Mouse (Mus musculus): ENCODE measurements around the gene Patj. TPM values are rescaled to one million over a fixed set of nuclear protein-coding genes. Genes with fewer than 3 reads are reported as not detected.

The Patj gene
- polyA plus RNA-seq, 1 experiment from 2014 or later: 1.4 TPM

DNA sequence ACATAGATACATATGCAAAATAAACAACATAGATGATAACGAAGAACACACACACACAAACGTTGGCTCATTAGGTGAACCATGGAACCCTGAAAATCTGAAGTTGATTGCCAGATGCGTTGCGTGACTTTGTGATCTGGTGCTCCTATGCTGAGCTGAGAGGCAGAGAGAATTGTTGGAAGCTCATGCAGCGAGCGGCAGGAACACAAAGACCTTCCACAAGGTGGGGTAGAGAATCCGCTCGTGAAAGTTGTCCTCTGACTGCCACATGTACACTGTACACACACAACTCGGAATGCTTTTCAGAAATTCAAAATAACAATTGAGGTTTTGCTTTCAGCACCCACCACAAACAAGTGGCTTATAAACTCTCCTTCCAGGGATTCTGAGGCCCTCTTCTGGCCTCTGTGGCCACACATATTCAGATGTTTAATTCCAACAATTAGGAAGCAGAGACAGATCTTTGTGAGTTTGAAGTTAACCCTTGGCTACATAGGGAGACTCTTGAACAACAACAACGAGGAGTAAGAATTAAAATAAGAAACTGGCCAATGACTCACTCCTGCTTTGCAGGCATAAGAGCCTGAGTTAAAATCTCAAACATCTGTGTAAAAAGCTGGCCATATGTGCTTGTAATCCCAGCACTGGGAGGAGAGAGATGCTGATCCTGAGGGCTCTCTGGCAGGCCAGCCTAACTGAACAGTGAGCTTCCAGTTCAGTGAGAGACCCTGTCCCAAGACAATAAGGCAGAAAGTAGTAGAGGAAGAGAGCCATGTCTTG, 116.6 kb downstream of the Patj start:
- H3K9me3 ChIP-seq (replicated peaks): no peaks in the 10 kb centered on the region
- H3K4me2 ChIP-seq: no peak overlapping the region
- WGBS (ENCODE audit: insufficient replicate concordance): 73% methylated on average over 10 of the region's 10 CpGs
- H3K9ac ChIP-seq: no peak overlapping the region
- H3K4me1 ChIP-seq (replicated peaks): no peaks in the 10 kb centered on the region
- DNase-seq: no peak
- H3K36me3 ChIP-seq: no peaks in the 10 kb centered on the region
- H3K27me3 ChIP-seq: no peaks in the 10 kb centered on the region
- no peak overlapping the region for H3K4me3 ChIP-seq (replicated peaks)
- ATAC-seq (ENCODE audit: low read depth): no peak
- no peak overlapping the region for H3K27ac ChIP-seq

DNA sequence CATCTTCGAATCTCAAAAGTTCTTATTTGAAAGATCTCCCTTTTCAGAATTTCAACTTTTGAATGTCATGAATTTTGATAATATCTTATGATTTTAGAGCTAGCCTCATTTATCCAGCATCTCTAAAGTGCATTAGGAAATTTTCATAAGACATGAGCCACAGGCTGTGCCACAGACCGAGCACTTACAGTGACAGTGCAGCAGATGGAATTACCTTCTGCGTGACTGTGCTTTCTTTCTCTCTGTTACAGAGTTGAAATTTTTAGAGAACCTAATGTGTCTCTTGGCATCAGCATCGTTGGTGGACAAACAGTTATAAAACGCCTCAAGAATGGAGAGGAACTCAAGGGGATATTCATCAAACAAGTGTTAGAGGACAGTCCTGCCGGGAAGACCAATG, 124.9 kb downstream of the Patj start:
- Histone ChIP-seq H3K4me2 (no peak overlapping the region), H3K4me3 (replicated peaks) (no peak overlapping the region), H3K4me1 (replicated peaks) (no peaks in the 10 kb centered on the region), H3K27ac (no peak overlapping the region), H3K27me3 (no peaks in the 10 kb centered on the region), H3K36me3 (no peaks in the 10 kb centered on the region), H3K9me3 (replicated peaks) (no peaks in the 10 kb centered on the region), H3K9ac (no peak overlapping the region)
- no peak for ATAC-seq (ENCODE audit: low read depth)
- no peak for DNase-seq
- 64% methylated on average over 6 of the region's 6 CpGs for WGBS (ENCODE audit: insufficient replicate concordance)

DNA sequence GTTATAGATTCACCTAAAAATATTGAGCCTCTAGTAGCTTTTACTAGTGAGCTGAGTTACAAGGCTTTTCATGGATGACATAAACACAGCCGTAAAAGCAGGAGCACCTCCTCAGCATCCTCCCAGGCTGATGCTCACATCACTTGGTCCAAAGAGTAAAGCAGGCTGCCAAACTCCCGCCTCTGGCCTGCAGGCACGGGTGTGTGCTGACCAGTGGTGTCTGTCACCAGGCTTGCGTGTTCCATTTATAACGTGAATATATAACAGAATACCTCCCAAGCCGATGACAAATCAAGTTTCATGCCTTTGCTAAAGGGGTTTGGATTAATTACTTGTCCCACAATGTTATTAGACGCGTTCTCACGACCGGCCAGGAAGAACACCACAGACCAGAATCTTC, 128.9 kb downstream of the Patj start:
- Histone ChIP-seq H3K27me3 (no peaks in the 10 kb centered on the region), H3K36me3 (no peaks in the 10 kb centered on the region), H3K4me3 (replicated peaks) (no peak overlapping the region), H3K9me3 (replicated peaks) (no peaks in the 10 kb centered on the region), H3K27ac (no peak overlapping the region), H3K9ac (no peak overlapping the region), H3K4me1 (replicated peaks) (no peaks in the 10 kb centered on the region), H3K4me2 (no peak overlapping the region)
- 79% methylated on average over 10 of the region's 10 CpGs for WGBS (ENCODE audit: insufficient replicate concordance)
- no peak for ATAC-seq (ENCODE audit: low read depth)
- no peak for DNase-seq

DNA sequence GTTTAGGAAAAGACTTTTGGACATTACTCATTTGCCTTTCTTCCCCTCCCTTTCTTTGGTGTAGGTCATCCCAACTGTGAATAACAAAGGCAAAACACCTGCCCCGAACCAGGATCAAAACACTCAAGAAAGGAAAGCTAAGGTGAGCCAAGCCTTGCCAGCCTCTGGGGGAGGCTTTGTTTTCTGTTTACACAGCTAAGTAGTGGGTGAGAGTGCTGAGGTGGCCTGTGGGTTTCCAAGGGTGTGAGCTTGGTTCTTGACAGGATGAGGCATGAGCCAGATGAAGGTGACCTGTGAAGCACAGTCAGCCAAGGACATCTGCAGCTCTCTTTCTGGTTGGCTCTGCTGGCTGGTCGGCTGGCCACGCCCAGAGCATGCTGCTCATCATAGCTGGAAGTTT, 139.9 kb downstream of the Patj start:
- WGBS (ENCODE audit: insufficient replicate concordance): 49% methylated on average over 3 of the region's 3 CpGs
- no peak overlapping the region for H3K27ac ChIP-seq

DNA sequence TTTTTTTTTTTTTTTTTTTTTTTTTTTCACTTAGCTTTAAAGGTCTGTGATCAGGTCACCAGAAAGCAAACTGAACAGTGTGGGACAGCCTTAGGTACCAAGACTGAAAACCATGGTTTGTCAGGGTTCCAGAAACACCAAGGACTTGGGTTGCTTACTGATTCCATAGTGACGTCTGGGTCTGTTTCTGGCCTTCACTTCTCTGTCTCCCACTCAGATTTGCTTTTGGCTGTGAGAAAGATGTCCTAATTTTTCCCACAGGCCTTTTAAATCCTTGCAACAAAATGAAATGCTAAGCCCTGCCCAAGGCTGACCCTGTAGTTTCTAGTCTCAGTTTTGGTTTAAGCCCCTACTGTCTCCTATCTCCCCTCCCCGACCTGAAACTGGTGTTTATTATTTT, 146.0 kb downstream of the Patj start:
- Histone ChIP-seq H3K27me3 (no peaks in the 10 kb centered on the region), H3K9ac (no peak overlapping the region), H3K9me3 (replicated peaks) (no peaks in the 10 kb centered on the region), H3K4me3 (replicated peaks) (no peak overlapping the region), H3K4me2 (no peak overlapping the region), H3K36me3 (no peaks in the 10 kb centered on the region), H3K4me1 (replicated peaks) (no peaks in the 10 kb centered on the region), H3K27ac (no peak overlapping the region)
- DNase-seq (no peak), ATAC-seq (ENCODE audit: low read depth) (no peak)
- WGBS (ENCODE audit: insufficient replicate concordance): 55% methylated on average over 2 of the region's 2 CpGs

More for the DNA sequence above, 139.9 kb downstream of the Patj start:
- DNase-seq (no peak), ATAC-seq (ENCODE audit: low read depth) (no peak)
- Histone ChIP-seq H3K4me2 (no peak overlapping the region), H3K4me3 (replicated peaks) (no peak overlapping the region), H3K36me3 (no peaks in the 10 kb centered on the region), H3K27me3 (no peaks in the 10 kb centered on the region), H3K9me3 (replicated peaks) (no peaks in the 10 kb centered on the region), H3K9ac (no peak overlapping the region), H3K4me1 (replicated peaks) (no peaks in the 10 kb centered on the region)

DNA sequence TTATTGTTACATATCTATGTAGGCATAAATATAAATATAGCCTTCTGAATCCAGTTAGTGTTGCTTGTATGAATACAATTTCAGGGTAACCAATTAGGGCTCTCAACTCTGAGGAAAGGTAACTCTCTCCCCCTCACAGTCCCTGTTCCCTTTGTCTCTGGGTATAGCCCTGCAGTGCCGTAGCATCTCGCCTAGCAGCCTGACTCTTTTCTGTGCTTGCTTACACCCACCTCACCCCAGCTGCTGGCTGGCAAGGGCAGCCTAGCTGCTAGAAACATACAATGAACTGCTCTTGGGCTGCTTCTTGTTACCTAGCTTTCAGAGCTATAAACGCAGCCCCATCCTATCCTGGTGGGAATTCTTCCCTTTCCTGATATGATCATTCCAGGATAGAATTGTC, 147.4 kb downstream of the Patj start:
- DNase-seq (no peak), ATAC-seq (ENCODE audit: low read depth) (no peak)
- no peak overlapping the region for H3K27ac ChIP-seq
- H3K27me3 ChIP-seq: no peaks in the 10 kb centered on the region
- H3K4me2 ChIP-seq: no peak overlapping the region
- H3K4me3 ChIP-seq (replicated peaks): no peak overlapping the region
- WGBS (ENCODE audit: insufficient replicate concordance): 55% methylated on average over 3 of the region's 3 CpGs
- no peak overlapping the region for H3K9ac ChIP-seq
- H3K36me3 ChIP-seq: no peaks in the 10 kb centered on the region
- no peaks in the 10 kb centered on the region for H3K4me1 ChIP-seq (replicated peaks)
- H3K9me3 ChIP-seq (replicated peaks): no peaks in the 10 kb centered on the region

DNA sequence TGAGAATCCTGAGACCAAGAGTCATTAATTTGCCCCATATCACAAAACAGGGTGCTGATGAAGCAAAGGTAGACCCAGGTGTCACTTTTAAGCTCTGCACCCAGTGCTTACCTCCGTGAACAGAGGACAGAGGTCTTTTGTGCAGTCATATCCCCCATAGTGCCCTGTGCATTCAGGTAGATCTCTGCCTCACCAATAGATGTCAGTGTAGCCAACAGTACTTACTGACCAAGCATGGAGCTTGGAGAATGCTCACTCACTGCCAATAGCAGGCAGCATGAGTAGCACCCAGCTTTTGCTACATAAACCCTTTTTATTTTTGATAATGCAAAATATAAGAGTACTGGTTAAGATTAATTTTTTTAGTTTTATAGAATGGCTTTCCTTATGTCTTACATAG, 149.8 kb downstream of the Patj start:
- Histone ChIP-seq H3K4me2 (no peak overlapping the region), H3K27ac (no peak overlapping the region), H3K27me3 (no peaks in the 10 kb centered on the region), H3K9me3 (replicated peaks) (no peaks in the 10 kb centered on the region), H3K36me3 (no peaks in the 10 kb centered on the region), H3K9ac (no peak overlapping the region), H3K4me3 (replicated peaks) (no peak overlapping the region), H3K4me1 (replicated peaks) (no peaks in the 10 kb centered on the region)
- 19% methylated on average over 1 of the region's 1 CpGs for WGBS (ENCODE audit: insufficient replicate concordance)
- ATAC-seq (ENCODE audit: low read depth): no peak
- no peak for DNase-seq

DNA sequence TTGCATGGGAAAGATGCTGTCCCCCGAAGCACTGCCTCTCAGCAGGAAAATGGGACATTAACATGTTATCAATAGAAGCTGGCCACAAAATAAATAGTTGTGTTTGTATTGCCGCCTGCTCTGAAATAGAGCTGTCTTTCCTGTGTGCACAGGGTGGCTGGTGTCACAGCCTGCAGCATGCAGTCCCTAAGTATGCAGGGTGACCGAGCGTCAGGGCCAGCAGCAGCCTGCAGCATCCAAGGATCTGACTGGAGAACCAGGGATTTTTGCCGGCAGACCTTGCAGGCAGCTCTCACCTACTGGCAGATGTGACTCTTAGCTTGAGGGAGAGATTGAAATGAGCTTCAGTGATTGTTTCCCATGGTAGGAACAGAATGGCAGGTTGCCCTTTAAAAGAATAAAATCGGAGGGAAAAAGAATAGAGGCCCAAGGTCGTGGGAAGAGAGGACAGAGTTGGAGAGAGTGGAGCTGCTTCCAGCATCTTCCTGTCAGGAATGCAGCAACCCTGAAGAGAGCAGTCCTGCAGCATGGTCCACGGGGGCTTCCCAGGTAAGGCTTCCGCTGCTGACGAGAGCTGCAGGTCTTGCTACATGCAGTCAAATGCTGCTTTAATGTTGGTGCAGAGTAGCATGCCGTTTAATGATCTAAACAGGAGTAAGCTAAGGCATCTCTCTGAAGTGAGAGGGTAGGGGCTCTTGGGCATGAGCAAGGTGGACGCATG, 151.0 kb downstream of the Patj start:
- DNase-seq (no peak), ATAC-seq (ENCODE audit: low read depth) (no peak)
- H3K9me3 ChIP-seq (replicated peaks): no peaks in the 10 kb centered on the region
- no peaks in the 10 kb centered on the region for H3K36me3 ChIP-seq
- 55% methylated on average over 12 of the region's 12 CpGs for WGBS (ENCODE audit: insufficient replicate concordance)
- H3K9ac ChIP-seq: no peak overlapping the region
- H3K4me3 ChIP-seq (replicated peaks): no peak overlapping the region
- H3K27ac ChIP-seq: no peak overlapping the region
- no peaks in the 10 kb centered on the region for H3K27me3 ChIP-seq
- no peak overlapping the region for H3K4me2 ChIP-seq
- H3K4me1 ChIP-seq (replicated peaks): no peaks in the 10 kb centered on the region

DNA sequence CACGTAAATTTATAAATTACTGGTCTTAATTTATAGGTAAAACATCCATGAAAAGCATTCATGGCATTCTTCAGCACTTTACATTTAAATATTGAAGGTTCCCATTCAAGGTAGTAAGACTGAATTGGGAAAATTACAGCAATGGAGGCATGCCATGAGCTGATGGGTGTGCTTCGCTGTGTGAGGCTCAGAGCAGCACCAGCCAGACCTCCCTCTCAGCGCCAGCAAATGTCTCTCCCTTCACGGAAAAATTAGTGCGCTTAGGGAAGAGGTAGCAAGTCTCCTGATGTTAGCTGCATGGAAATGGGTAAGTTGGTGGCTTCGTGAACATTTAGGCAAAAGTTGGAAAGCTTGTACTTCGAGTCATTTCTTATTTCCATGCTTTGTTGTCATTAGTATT, 153.9 kb downstream of the Patj start:
- 66% methylated on average over 7 of the region's 7 CpGs for WGBS (ENCODE audit: insufficient replicate concordance)
- H3K9me3 ChIP-seq (replicated peaks): no peaks in the 10 kb centered on the region
- no peak overlapping the region for H3K4me3 ChIP-seq (replicated peaks)
- ATAC-seq (ENCODE audit: low read depth): no peak
- no peak for DNase-seq
- H3K4me1 ChIP-seq (replicated peaks): no peaks in the 10 kb centered on the region
- no peak overlapping the region for H3K27ac ChIP-seq
- no peaks in the 10 kb centered on the region for H3K36me3 ChIP-seq
- H3K4me2 ChIP-seq: no peak overlapping the region
- no peak overlapping the region for H3K9ac ChIP-seq
- no peaks in the 10 kb centered on the region for H3K27me3 ChIP-seq

DNA sequence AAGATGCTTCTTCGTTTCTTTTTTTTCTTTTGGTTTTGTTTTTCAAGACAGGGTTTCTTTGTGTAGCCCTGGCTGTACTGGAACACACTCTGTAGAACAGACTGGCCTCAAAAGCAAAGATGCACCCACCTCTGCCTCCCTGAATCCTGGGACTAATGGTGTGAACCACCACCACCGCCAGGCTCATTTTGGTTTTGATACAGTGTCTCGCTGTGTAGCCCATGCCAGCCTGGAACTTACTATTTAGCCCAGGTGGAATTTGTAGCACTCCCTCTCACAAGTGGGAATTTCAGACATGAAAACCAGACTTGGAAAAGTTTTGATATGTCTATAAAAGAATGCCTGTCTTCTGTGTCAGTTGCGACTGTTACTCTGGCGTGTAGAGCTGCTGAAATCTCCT, 154.5 kb downstream of the Patj start:
- no peak for DNase-seq
- ATAC-seq (ENCODE audit: low read depth): no peak
- H3K27ac ChIP-seq: no peak overlapping the region
- WGBS (ENCODE audit: insufficient replicate concordance): 75% methylated on average over 5 of the region's 5 CpGs
- H3K36me3 ChIP-seq: no peaks in the 10 kb centered on the region
- H3K27me3 ChIP-seq: no peaks in the 10 kb centered on the region
- no peaks in the 10 kb centered on the region for H3K9me3 ChIP-seq (replicated peaks)
- H3K4me3 ChIP-seq (replicated peaks): no peak overlapping the region
- H3K4me2 ChIP-seq: no peak overlapping the region
- H3K4me1 ChIP-seq (replicated peaks): no peaks in the 10 kb centered on the region
- no peak overlapping the region for H3K9ac ChIP-seq

DNA sequence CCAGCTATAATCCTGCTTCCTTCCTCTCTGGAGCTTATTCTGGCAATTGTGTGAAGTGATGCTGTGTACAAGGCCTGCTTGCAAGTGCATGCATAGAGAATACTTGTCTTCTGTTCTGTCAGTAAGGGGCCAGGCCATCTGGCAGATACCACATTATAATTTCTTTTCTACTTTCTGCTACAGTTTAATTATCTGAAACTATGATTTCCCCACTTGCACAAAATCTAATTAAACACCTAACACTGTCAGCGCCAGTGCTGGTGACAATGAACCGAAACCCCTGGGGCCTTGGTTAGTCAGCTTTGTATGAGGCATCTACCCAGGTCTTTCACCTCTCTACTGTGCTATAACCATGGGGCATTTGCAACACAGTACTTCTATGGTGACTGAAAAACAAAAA, 160.1 kb downstream of the Patj start:
- Histone ChIP-seq H3K27ac (no peak overlapping the region), H3K36me3 (no peaks in the 10 kb centered on the region), H3K27me3 (no peaks in the 10 kb centered on the region), H3K4me3 (replicated peaks) (no peak overlapping the region), H3K9ac (no peak overlapping the region), H3K4me1 (replicated peaks) (no peaks in the 10 kb centered on the region), H3K9me3 (replicated peaks) (no peaks in the 10 kb centered on the region), H3K4me2 (no peak overlapping the region)
- 81% methylated on average over 2 of the region's 2 CpGs for WGBS (ENCODE audit: insufficient replicate concordance)
- ATAC-seq (ENCODE audit: low read depth) (no peak), DNase-seq (no peak)

DNA sequence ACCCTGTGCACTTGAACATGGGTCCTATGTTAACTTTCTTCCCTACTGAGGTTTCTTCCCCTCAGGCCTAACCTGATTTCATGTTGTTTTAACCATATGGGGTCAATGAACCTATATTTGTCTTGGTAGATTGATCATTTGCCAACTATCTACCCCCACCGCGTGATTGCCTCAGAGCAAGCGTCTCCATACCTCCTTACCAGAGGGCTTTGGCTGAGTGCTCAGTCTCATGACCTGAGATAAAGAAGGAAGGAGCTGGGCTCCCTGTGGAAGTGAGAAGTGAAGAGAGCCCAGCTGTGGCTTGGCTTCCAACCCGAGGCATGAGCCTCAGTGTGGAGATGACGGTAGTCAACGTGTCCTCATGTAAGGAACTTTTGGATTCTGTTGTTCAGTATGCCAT, 160.9 kb downstream of the Patj start:
- ATAC-seq (ENCODE audit: low read depth): no peak
- no peak overlapping the region for H3K27ac ChIP-seq
- no peaks in the 10 kb centered on the region for H3K4me1 ChIP-seq (replicated peaks)
- H3K27me3 ChIP-seq: no peaks in the 10 kb centered on the region
- H3K4me3 ChIP-seq (replicated peaks): no peak overlapping the region
- 80% methylated on average over 6 of the region's 6 CpGs for WGBS (ENCODE audit: insufficient replicate concordance)
- H3K4me2 ChIP-seq: no peak overlapping the region
- H3K36me3 ChIP-seq: no peaks in the 10 kb centered on the region
- no peaks in the 10 kb centered on the region for H3K9me3 ChIP-seq (replicated peaks)
- no peak overlapping the region for H3K9ac ChIP-seq
- DNase-seq: no peak
